Mouse (Mus musculus): Measurements from ENCODE around the gene Nxf1. TPM values are rescaled to one million over a fixed set of nuclear protein-coding genes. Genes with fewer than 3 reads are reported as not detected.

Nxf1 gene
- 267 TPM for polyA plus RNA-seq (2017; shearing (Covaris generic))

DNA sequence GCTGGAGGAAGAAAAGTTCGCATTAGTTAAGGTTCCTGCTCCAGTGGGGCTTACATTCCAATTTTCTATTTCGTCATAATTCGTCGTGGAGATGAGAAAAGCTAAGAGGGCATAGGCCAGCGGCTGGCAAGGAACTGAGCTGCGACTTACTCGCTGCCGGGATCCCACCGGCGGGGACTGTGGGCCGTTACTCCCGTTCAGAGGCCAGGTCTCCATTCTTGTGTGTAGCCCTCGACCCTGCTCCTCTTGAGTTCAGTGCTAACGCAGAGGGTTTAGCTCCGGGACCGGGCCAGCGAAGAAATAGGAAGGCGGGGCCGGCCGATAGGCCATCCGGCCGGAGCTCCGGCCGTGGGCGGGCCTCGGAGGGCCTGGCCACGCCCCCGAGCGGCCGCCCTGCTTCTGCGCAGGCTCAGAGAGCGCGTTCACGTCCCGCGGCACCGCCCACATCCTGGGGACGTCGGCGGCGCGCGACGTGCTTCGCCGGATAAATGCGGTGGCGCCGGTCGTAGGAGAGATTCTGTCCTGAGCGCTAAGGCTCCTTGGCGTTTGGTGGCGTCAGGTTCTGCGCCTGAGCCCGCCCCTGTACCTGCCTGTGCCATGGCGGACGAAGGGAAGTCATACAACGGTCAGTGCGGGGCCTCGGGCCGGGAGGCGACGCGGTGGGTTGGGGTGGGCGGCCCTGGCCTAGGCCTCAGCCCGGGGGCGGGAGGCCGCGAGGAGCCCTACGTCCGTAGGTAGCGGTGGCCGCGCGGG, at the start of gene Nxf1:
Gene Nxf1 (plus strand): TSS at position 439 of the 753 bp plus-strand sequence.

DNA sequence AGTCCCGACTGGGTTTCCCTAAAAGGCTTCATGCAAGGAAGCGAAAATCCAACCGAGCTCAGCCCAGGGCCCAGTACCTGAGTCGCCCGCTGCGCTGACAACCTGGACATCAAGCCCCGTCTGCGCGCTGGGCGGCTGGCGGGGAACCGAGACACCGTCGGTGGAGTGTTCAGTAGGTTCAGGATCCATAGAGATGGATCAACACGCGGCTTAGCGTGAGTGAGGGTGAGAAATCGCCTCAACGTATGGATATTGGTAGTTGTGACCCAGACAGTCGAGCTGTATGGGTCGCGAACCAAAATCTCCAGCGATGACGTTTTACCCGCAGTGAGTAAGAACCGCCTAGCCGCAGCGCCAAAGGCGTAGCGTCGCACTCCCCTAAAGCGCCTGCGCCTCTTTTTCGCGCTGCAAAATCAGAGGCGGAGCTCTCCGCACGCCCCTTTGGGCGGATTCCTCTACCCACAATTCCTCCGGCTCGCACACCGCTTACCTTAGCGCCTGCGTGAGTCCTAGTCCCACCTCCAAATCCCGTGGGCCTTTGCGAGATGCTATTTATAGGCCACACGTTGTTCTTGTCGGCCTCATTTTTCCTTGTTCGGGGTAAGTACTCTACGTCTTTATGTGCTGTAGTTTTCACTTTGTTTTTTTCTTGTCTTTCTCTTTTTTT, 33.8 kb upstream of the Nxf1 start, which contains the start of gene Slc3a2:
Gene Slc3a2 (minus strand): TSS at position 463 of the 667 bp plus-strand sequence.

DNA sequence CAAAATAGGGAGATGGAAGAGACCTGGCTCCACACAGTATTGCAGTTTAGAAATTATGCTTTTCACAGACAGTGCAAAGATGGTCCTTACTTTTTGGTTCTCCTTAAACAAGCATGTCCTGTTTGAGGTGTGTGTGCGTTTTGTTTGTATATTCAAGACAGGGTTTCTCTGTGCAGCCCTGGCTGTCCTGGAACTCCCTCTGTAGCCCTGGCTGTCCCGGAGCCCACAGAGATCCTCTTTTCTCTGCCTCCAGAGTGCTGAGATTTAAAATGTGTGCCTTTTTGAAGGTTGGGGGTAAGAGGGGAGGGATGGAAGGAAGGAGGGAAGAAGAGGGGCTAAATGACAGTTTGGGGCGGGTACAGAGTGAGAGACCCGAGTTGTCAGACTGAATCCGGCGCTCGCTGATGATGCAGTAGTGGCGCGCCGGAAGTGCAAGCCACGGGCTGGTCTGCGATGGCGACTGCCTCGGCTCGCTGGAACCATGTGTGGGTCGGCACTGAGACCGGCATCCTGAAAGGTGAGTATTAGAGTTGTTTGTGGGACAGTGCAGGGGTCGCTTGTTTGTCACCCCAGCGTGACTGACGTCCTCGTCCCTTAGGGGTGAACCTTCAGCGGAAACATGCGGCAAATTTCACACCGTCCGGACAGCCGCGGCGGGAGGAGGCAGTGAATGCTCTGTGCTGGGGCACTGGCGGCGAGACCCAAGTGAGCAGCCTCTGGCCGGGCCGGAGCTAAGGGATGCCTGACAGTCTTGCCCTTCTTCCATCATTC, 21.3 kb upstream of the Nxf1 start, which contains the start of gene Wdr74:
Gene Wdr74 (plus strand): TSS at position 439 of the 771 bp plus-strand sequence.

DNA sequence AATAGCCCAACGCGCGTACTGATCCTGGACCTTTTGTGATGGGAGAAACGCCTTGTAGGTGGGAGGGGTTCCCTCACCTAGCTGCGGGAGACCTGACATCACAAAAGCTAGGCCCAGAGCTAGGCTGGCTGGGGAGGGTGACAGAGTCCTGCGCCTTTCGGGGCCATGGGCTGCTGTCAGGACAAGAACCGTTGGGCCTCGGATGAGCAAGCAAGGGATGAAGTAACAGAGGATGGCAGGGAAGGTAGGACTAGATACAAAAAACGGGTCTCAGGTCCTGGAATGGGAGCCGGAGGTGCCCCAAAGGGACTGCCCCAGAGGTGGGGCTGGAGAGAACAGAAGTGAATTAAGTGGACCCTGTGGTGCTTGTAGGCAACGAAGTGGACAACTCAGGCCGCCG, 16.3 kb upstream of the Nxf1 start, which contains the start of gene 1700092M07Rik:
Gene 1700092M07Rik (plus strand): TSS at position 116 of the 400 bp plus-strand sequence.

DNA sequence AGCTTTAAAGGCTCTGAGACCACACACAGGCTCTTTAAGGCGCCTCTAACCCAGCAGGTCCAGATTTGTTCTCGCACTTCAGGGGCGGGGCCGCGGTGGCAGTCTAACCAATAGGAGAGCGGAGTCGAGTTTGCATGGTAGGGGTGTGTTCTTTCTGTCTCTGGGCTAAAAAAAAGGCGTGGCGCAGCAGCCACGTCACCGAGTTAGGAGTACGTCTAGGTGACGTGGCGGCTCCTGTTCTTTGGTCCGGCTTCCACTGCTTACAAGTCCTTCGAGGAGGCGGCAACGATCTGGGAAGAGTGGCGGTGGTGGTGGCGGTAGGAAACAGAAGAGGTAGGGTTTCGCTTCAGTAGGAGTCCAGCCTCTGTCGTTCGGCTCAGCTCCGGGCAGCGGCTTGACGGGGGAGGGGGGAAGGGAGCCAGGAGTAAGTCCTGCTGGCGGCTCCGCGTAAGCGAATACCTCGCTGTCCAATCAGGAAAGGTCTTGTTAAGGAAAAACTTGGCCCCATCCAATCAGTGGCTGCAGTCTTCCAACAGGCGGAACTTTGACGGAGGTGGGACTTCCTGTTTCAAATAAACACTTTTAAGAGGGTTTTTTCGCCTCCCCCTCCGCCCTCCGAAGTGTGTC, 15.5 kb upstream of the Nxf1 start, which contains the start of gene Stx5a:
Gene Stx5a (plus strand): TSS at position 171 of the 627 bp plus-strand sequence.

DNA sequence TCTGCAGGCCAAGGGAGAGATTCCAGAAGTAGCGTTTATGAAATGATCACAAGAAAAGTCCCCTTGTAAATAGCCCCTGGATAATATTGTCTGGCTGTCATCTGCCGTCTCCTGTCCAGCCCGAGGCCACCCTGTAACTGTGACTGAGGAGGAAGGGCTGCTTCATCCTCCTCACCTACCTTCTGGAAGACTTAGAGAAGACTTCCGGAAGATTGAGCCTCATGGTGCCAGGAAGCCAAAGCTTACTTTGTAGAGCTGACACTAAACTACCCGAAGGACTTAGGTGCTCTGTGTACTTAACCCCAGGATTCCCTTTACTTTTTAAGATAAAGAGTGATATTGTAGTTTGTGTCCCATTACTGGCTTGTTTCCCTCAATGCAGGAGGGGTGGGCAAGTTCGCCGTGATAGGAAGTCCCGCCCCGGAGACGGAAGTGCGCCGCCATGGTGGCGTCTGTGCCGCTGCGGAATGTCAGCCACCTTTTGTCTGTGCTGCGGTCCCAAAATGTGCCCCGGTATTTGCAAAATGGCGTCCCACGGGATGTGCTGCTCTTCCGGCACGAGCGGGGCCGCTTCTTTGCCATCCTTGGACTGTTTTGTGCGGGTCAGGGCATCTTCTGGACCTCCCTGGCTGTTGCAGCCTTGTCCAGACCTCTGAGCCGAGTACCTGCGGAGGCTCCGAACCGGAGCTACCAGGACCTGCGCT, 13.8 kb downstream of the Nxf1 start, which contains the start of gene Tmem223:
Gene Tmem223 (plus strand): TSS at position 430 of the 704 bp plus-strand sequence.

DNA sequence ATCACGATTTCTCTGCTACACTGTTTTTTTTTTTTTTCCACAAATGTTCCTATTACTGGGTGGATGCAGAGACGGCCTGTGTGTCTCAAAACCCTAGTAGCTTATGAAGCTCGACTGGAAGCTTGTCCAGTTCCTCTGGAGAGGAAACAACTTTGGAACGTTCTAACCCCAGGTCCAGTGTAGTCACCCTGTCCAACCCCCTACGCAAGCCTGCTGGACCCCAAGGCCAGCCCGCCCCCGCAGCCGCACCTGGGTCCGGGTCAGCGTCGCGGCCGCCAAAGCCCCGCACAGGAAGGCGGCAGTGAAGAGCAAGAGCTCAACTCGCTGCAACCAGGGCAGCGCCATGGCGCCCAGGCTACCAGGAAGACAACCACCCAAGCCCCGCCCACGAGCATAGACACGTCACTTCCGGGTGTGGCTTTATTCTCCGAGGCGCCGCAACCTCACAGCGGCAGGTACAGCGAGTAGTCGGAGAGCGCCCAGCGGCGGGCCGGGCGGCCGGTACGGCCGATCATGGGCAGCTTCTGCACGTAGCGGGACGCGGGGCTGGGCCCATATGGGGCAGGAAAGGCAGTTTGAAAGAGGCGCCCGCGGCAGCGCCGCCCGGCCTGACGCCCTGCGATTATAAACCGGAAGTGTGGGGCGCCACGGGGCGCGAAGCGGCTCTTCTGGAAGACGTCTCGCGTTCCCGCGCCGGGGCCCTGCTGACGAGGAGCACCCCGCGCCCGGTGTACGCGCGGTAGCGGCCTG, 17.4 kb downstream of the Nxf1 start, which contains the start of gene Tmem179b:
Gene Tmem179b (minus strand): TSS at position 382 of the 750 bp plus-strand sequence.

DNA sequence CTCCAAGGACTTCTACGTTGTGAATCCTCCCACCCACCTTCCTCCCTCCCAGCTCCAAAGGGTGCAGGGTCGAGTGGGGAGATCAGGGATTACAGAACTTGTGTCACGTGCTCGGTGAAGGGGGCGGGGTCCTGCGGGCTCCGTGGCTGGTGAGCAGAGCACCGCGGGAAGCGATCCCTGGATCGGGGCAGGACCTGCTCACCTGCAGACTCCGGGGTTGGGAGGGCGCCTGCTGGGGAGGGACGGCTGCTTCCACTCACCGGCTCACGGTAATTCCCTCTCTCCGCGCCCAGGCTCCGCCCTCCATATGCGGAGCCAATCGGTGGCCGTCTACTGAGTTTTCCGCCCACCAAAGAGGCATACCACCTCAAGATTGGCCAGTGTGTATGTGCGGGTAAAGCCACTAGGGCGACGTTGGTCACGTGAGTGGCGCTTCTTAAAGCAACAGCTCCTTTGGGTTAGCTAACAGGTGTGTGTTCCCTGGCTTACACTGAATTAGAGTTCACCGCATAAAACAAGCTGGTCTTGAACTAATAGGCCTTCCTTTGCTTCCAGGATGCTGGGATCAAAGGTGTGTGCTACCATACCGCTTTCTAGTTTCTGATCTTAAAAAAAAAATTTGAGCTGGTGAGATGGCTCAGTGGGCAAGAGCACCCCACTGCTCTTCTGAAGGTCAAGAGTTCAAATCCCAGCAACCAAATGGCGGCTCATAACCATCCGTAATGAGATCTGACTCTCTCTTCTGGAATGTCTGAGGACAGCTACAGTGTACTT, 29.3 kb downstream of the Nxf1 start, which contains the start of gene Taf6l:
Gene Taf6l (minus strand): TSS at position 410 of the 774 bp plus-strand sequence.

DNA sequence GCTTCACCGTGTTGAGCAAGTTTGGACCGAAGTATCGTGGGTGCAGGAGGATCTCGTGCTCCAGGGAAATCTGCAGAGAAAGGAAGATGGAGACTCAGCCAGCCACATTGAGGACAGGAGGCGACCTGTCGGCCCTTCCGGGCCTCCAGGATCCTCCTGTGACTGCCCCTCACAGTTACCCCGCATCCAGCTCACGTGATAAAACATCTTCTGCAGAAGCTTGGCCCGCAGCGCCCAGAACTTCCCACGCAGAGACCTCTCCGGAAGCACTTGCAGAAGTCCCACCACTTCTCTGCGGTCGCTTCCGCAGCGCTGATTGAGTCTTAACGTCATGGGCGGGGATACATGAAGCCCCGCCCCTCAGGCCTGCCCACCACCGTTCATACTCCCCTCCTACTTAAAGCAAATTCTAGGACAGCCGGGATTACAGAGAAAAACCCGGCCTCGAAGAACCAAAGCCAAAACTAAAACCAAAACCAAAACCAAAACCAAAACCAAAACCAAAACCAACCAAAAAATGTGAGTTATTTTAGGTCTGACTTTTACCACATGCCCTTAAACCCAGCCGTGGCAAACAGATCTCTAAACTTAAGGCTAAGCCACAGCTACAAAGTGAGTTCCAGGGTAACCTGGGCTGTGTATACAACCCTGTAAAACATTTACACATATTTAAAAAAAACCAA, 41.5 kb downstream of the Nxf1 start, which contains the start of gene Polr2g:
Gene Polr2g (minus strand): TSS at position 314 of the 683 bp plus-strand sequence.

DNA sequence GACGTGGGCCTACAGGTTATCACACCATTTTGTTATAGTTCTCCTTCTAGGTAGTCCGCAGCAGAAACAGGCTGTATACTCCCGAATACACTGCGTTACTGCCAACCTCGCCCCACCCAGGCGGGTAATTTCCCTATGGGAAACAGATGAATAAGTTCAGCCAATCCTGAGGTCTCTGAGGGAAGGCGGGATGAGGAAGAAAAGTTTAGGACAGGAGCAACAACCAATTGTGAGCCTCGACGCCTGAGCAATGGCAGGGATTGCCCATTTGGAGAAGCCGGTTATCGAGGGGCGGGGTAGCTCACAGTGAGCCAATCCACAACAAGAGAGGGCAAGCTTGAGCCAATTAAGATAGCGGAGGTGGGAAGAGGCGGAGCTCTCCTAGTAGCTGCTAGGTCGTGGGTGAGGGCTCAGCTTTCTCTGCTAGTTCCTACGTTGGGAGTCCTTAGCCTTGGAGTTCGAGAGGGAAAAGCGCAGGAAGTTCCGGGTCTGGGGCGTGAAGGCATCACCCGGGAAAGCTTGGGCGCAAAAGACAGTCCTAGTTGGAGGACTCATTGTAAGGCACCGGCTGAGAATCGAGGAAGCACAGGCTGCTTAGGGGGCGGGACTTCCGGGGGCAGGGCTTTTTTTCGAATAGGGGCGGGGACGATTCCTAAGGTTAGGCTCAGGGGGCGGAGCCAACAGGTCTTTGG, 45.4 kb downstream of the Nxf1 start, which contains the start of gene Zbtb3:
Gene Zbtb3 (plus strand): TSS at position 426 of the 692 bp plus-strand sequence.

DNA sequence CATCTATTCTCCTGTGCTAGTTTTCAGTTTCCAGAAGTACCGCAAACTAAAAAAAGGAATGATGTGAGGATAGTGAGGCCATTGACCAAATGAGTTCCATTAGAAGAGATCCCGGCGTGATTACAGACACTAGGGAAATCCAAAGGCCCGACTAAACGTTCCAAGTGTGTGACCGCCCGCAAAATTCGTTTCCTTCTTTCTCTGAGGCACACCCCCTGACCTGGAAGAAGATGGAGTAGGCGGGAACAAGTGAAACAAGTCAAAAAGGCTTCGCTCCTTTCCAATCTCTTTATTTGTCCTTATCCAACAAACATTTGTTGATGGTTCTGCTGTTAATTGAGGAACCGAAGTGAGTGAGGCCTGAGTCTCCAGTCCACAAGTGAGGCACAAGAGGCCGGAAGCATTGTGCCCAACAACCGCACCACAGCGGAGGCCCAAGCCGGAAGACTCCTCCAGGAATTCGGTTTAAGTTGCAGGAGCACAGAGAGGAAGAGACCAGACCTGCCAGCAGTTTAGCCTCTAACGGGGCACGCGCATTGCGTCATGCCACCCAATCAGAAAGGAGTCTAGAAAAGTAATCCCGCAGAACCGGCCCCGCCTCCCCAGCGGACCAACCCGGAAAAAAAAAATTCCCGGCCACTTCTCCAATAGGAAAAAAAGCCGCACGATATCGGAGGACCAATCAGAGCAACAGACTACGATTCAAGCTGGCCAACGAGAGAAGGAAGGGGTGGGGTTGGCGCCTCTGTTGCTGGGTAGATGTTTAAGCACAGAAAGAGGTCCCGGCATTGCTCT, 62.1 kb downstream of the Nxf1 start, which contains the start of gene Ttc9c:
Gene Ttc9c (minus strand): TSS at position 533 of the 795 bp plus-strand sequence.

DNA sequence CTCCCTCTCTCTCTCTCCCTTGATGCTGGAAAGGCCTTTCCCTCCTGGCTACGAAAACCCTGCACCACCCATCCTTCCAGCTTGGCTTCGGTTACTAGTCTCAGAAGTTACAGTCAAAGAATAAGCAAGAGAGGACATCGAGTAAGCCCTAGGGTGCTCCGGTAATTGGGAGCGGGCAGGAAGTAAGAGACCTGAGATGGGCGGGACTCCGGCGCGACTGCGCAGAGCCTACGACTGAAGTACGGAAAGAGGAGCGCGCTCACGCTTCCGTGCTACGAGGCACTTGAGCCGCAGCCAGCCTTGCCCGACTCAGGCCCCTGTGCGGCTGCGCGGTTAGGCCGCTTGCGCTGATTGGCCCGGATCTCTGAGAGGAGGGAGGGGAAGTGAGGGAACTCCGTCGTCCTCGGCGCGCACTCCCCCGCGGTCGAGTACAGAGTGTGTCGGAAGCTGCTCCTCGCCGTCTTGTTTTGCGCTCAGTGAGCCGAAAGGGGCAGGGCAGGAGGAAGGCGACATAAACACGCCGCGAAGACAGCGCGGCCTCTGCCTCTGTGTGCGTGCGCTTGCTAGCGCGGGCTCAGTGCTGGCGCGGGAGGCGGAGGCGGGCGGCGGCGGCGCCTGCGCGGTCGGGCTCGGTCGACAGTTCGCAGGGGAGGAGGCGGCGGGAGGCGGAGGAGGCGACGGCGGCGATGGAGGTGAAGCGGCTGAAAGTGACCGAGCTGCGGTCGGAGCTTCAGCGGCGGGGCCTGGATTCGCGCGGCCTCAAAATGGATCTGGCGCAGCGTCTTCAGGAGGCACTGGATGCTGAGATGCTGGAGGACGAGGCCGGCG, 62.9 kb downstream of the Nxf1 start, which contains the start of gene Hnrnpul2:
Gene Hnrnpul2 (plus strand): TSS at position 415 of the 828 bp plus-strand sequence.

All from CD4-positive, CD25-positive, alpha-beta regulatory T cell, adult 9 weeks (primary cell).